Mouse (Mus musculus): ENCODE results near the gene Arsj.

DNA sequence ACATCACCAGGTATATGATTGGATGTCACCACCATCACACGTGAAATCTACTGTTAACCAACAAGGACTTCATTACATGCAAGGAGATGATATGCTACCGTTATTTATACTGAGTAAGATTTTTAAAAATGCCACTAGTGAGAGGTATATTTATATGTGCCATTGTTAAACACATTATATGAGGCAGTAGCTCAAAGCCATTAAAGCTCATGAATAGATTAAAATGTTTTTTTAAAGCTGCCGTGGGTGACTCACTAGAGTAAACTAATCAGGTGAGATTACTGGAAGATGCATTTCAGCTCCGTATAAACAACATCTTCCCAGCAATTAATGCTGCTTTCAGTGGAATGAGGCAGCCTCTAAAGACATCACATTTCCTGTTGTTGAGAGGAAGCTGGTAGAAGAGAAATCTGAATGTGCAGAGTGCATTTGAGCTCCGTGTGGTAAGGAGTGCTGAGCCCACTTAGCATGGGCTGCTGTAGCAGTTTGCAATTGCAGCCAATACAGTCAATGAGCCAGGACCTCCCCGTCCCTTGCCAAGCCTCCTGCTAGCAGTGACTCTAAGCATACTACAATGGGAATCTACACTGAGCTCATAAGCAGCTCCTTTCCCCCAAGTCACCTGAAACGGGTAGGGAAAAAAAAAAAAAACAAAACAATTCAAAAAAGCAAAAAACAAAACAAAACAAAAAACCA is 92.5 kb downstream of the Arsj start:
- TF ChIP-seq GATA1 (IDR thresholded peaks at IDR 0.05; ENCODE audit: borderline replicate concordance, low read length) (no peak), FLI1 (IDR thresholded peaks at IDR 0.05; ENCODE audit: low read length) (no peak)

Measured in megakaryocyte, embryonic 14.5 days (primary cell).